Mouse (Mus musculus) myocyte (in vitro differentiated cells): ENCODE results near the gene Eif1b. TPM values are rescaled to one million over a fixed set of nuclear protein-coding genes. Genes with fewer than 3 reads are reported as not detected.

ENCODE experiments used
- H3K27me3 ChIP-seq: one replicate; pipeline ENCODE4 v1.6.1; 2011; ENCODE audit not compliant: control insufficient read depth, insufficient read depth, insufficient read length
- H3K36me3 ChIP-seq: one replicate; pipeline ENCODE4 v1.6.1; 2011; ENCODE audit not compliant: control insufficient read depth, insufficient read depth
- H3K4me2 ChIP-seq: one replicate; pipeline ENCODE4 v1.6.1; 2011; ENCODE audit warnings: low read depth, control low read depth
- H3K4me3 ChIP-seq: one replicate; pipeline ENCODE4 v1.5.1; 2011; ENCODE audit warnings: mild to moderate bottlenecking, control low read depth, moderate library complexity
- H3K79me2 ChIP-seq: one replicate; pipeline ENCODE4 v1.6.1; 2011; ENCODE audit not compliant: control insufficient read depth, insufficient read depth
- H3ac ChIP-seq: one replicate; pipeline ENCODE4 v1.6.1; 2011; ENCODE audit not compliant: control insufficient read depth, insufficient read length
- CEBPB ChIP-seq: IDR thresholded peaks from 2 replicates; pipeline ENCODE4 v1.6.1; 2011; ENCODE audit warnings: mild to moderate bottlenecking, moderate library complexity; ENCODE audit not compliant: poor library complexity, insufficient read depth, severe bottlenecking
- E2F4 ChIP-seq: IDR thresholded peaks from one replicate; pipeline ENCODE4 v1.6.1; 2011; ENCODE audit warnings: mild to moderate bottlenecking, control low read depth, moderate library complexity; ENCODE audit not compliant: insufficient read depth
- MAX ChIP-seq: IDR thresholded peaks from one replicate; pipeline ENCODE4 v1.6.1; 2011; ENCODE audit warnings: low read depth, mild to moderate bottlenecking, control low read depth
- MYOD1 ChIP-seq, 3 experiments: IDR thresholded peaks; one replicate each; pipeline ENCODE4 v1.6.1; 2011; ENCODE audit warnings: control low read depth in 2 of 3, low read depth in 2 of 3, mild to moderate bottlenecking in 2 of 3, moderate library complexity in 1 of 3; ENCODE audit not compliant: insufficient read length in 2 of 3, control insufficient read depth in 1 of 3
- MYOG ChIP-seq, 3 experiments: IDR thresholded peaks; one replicate each; pipeline ENCODE4 v1.6.1; 2011; ENCODE audit warnings: control low read depth in 2 of 3, low read depth in 2 of 3, mild to moderate bottlenecking in 2 of 3; ENCODE audit not compliant: insufficient read length in 2 of 3, control insufficient read depth in 1 of 3, insufficient read depth in 1 of 3
- POLR2A ChIP-seq: IDR thresholded peaks from one replicate; pipeline ENCODE4 v1.6.1; 2011; ENCODE audit warnings: low read depth, mild to moderate bottlenecking, control low read depth, moderate library complexity; ENCODE audit not compliant: insufficient read length
- POLR2AphosphoS2 ChIP-seq: IDR thresholded peaks from one replicate; pipeline ENCODE4 v1.6.1; 2011; ENCODE audit warnings: low read depth, control low read depth; ENCODE audit not compliant: insufficient read length
- REST ChIP-seq: IDR thresholded peaks from one replicate; pipeline ENCODE4 v1.6.1; 2011; ENCODE audit warnings: mild to moderate bottlenecking, control low read depth, moderate library complexity; ENCODE audit not compliant: insufficient read depth, insufficient read length
- SRF ChIP-seq: IDR thresholded peaks from one replicate; pipeline ENCODE4 v1.6.1; 2011; ENCODE audit warnings: low read depth; ENCODE audit not compliant: control insufficient read depth, insufficient read length
- TCF12 ChIP-seq: IDR thresholded peaks from one replicate; pipeline ENCODE4 v1.6.1; 2011; ENCODE audit warnings: mild to moderate bottlenecking, control low read depth; ENCODE audit not compliant: poor library complexity, insufficient read depth, severe bottlenecking
- TCF3 ChIP-seq: IDR thresholded peaks from one replicate; pipeline ENCODE4 v1.6.1; 2011; ENCODE audit warnings: low read depth, control low read depth; ENCODE audit not compliant: insufficient read length
- USF1 ChIP-seq: IDR thresholded peaks from one replicate; pipeline ENCODE4 v1.6.1; 2011; ENCODE audit warnings: low read depth, mild to moderate bottlenecking, control low read depth, moderate library complexity
- polyA plus RNA-seq: library from polyadenylated mRNA; unstranded; fragments of >200 nt; fragmentation: generic; extraction: Trizol; gene quantifications from one replicate; pipeline ENCODE4 v1.2.1, GENCODE M21; 2012; ENCODE audit warnings: missing spikeins

Gene Eif1b
- polyA plus RNA-seq, 1 experiment, result 55.0 TPM

DNA sequence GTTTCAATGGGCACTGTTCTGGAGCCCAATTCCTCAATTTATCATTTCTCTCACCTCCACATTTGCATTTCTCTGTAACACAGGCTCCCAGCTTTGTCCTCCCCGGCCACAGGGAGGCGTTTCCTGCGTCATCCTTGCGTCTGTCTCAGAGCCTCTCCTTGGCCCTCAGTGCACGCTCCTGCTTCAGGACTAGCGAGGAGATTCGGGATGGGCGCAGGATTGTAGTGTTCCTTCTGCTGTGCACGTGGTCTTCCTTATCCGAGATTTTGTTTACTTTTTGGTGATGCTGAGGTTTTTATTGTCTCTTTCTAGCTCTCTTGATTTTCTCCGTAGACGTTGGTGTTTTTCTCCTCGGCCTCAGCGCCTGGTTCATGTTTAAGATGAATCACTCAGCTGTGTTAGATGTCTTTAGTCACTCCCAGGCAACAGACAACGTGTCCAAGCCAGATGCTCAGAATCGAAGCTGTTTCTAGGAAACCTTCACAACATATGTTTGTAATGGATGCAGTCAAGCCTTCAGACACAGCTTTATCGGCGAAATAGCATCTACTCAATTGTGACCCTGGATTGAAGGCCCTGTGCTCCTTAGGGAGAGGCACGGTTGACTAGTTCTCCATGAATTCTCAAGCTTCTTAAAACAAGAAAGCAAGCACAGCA is 27.6 kb downstream of the Eif1b start:
- Histone ChIP-seq H3K79me2 (no peaks in the 10 kb centered on the region), H3K36me3 (no peaks in the 10 kb centered on the region), H3ac (no peak overlapping the region), H3K4me3 (no peak overlapping the region), H3K27me3 (no peaks in the 10 kb centered on the region), H3K4me2 (peak overlapping the region; percentile 49)
- TF ChIP-seq E2F4 (no peak), MYOG (IDR thresholded peaks at IDR 0.05; ENCODE audit: control insufficient read depth in 1 of 3, insufficient read depth in 1 of 3, insufficient read length in 2 of 3, low read depth in 2 of 3) (no peak), MAX (no peak), CEBPB (no peak), SRF (no peak)

DNA sequence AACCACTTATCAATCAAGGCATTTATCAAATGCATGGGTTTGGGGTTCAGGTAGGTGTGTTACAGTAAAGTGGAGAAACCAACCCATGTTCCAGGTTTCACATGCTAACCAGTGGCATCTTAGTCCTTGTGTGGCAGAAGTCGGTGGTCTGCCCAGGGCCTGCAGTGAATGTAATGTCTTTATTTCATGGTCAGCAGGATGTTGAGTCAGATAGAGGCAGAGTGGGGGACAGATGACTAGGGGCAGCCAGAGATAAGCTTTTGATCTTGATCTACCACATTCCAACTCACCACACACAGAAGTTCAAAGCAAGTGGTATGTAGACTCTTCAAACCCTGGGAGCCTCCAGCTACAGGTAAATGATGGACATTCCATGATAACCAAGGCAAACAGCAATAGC is 29.1 kb downstream of the Eif1b start:
- no peak overlapping the region for H3K4me2 ChIP-seq
- no peak overlapping the region for H3ac ChIP-seq
- H3K79me2 ChIP-seq, result no peaks in the 10 kb centered on the region
- H3K27me3 ChIP-seq, result no peaks in the 10 kb centered on the region
- H3K36me3 ChIP-seq, result no peaks in the 10 kb centered on the region
- H3K4me3 ChIP-seq, result no peak overlapping the region
- no peak for TF ChIP-seq CEBPB
- no peak for TF ChIP-seq MYOD1 (IDR thresholded peaks at IDR 0.05; ENCODE audit: control insufficient read depth in 1 of 3, insufficient read length in 2 of 3, low read depth in 2 of 3)

DNA sequence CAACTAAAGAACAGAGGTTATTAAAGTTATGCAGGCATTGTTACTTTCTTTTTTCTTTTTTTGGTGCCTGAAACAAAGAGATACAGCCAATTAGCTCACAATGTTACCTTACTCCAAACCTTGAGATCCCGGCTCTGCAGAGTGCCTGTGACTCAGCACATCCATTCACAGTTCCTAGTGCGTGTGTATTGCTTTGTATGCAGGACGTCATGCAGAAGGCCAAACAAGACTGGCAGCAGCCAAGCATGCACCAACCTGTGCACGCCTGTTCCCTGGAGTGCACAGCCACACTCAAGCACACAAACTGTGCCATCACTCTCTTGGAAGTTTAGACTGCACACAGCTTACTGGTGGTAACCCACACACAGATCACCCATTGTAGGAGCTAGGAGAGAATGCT is 35.2 kb downstream of the Eif1b start:
- Histone ChIP-seq H3K36me3 (no peaks in the 10 kb centered on the region), H3ac (no peak overlapping the region), H3K27me3 (no peaks in the 10 kb centered on the region), H3K4me2 (no peak overlapping the region), H3K79me2 (no peaks in the 10 kb centered on the region), H3K4me3 (no peak overlapping the region)
- TF ChIP-seq POLR2A (no peak), CEBPB (no peak), MYOD1 (IDR thresholded peaks at IDR 0.05; ENCODE audit: control insufficient read depth in 1 of 3, insufficient read length in 2 of 3, low read depth in 2 of 3) (no peak), SRF (no peak), MYOG (IDR thresholded peaks at IDR 0.05; ENCODE audit: control insufficient read depth in 1 of 3, insufficient read depth in 1 of 3, insufficient read length in 2 of 3, low read depth in 2 of 3) (no peak), TCF3 (no peak), TCF12 (no peak), REST (no peak), MAX (no peak), POLR2AphosphoS2 (no peak), USF1 (no peak), E2F4 (no peak)

DNA sequence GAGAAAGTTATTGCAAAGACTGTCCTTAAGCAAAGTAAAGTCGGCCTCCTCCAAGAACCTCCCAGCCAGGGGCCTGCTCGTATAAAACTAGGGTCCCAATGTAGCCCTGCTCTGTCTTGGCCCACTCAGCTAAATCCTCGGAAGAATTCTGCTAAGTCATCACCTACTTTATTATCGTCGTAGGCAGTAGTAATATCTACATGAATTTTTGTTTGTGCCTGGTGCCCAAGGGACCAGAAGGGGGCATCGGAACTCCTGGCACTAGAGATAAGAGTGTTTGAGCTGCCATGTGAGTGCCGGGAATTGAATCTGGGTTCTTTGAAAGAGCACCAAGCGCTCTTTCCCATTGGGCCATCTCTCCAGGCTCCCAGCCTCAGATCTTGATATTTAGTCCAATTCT is 35.9 kb downstream of the Eif1b start:
- TF ChIP-seq CEBPB, result no peak
- no peak for TF ChIP-seq REST
- TF ChIP-seq SRF, result no peak
- no peak for TF ChIP-seq TCF3
- no peak for TF ChIP-seq MYOG (IDR thresholded peaks at IDR 0.05; ENCODE audit: control insufficient read depth in 1 of 3, insufficient read depth in 1 of 3, insufficient read length in 2 of 3, low read depth in 2 of 3)
- TF ChIP-seq MAX, result no peak
- TF ChIP-seq POLR2AphosphoS2, result no peak
- TF ChIP-seq USF1, result no peak
- TF ChIP-seq MYOD1 (IDR thresholded peaks at IDR 0.05; ENCODE audit: control insufficient read depth in 1 of 3, insufficient read length in 2 of 3, low read depth in 2 of 3), result no peak
- no peak for TF ChIP-seq TCF12
- TF ChIP-seq E2F4, result no peak
- no peak for TF ChIP-seq POLR2A
- Histone ChIP-seq H3K4me2 (no peak overlapping the region), H3K36me3 (no peaks in the 10 kb centered on the region), H3K4me3 (no peak overlapping the region), H3K27me3 (no peaks in the 10 kb centered on the region), H3ac (no peak overlapping the region), H3K79me2 (no peaks in the 10 kb centered on the region)

DNA sequence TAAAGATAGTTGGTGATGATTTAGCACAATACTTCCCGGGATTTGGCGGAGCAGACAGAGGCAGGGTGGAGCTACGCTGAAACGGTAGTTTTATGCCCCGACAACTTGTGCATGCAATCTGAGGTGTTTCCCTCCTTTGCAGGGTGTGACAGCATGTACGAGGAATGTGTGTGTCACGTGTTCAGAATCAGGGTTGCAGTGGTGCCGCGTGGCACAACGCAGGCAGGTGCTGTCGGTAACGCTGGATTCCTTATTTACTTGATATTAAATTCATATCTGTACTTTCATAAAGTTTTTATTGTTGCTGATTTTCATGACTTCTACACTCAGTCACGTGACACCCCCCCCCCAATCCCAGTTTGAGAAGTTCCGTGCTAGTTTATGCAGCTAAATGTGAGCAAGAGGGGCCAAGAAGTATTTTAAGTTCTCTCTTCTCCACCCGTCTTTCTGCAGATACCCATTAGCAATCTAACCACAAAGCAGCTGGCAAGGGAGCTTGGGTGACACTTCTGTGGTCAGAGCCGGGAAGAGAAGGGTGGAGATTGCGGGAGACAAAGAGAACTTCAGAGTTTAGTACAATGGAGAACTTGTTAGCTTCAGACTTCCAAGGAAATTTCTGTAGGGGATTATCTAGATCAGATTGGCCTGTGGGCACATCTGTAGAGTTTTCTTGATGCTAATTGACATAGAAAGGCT is 36.9 kb downstream of the Eif1b start:
- peak overlapping the region; percentile 68 for H3K4me2 ChIP-seq
- H3ac ChIP-seq, result no peak overlapping the region
- no peaks in the 10 kb centered on the region for H3K79me2 ChIP-seq
- H3K4me3 ChIP-seq, result no peak overlapping the region
- peak; percentile 66 for TF ChIP-seq MAX
- TF ChIP-seq SRF, result no peak
- TF ChIP-seq TCF12, result peak; percentile 83
- TF ChIP-seq POLR2AphosphoS2, result no peak
- peak; percentile 55 for TF ChIP-seq TCF3
- no peak for TF ChIP-seq POLR2A
- peak; percentile 52 to 94 (median 78) for TF ChIP-seq MYOG (IDR thresholded peaks at IDR 0.05; ENCODE audit: control insufficient read depth in 1 of 3, insufficient read depth in 1 of 3, insufficient read length in 2 of 3, low read depth in 2 of 3)
- TF ChIP-seq REST, result no peak
- peak; percentile 41 to 82 (median 63) for TF ChIP-seq MYOD1 (IDR thresholded peaks at IDR 0.05; ENCODE audit: control insufficient read depth in 1 of 3, insufficient read length in 2 of 3, low read depth in 2 of 3)
- peak; percentile 90 for TF ChIP-seq USF1
- TF ChIP-seq CEBPB, result no peak
- no peak for TF ChIP-seq E2F4
- H3K27me3 ChIP-seq, result no peaks in the 10 kb centered on the region
- no peaks in the 10 kb centered on the region for H3K36me3 ChIP-seq
